Mouse (Mus musculus): ENCODE measurements around the gene Sec61a2. TPM values are rescaled to one million over a fixed set of nuclear protein-coding genes. Genes with fewer than 3 reads are reported as not detected.

The Sec61a2 gene
- 67.5 and 77.9 TPM in 2 replicates for polyA plus RNA-seq (2015; fragmentation: Nextera tagmentation; extraction: Ambion mirVana)

- no peaks in the 10 kb centered on the region for H3K9me3 ChIP-seq
- peak within 1 kb of the TSS; percentile 94 for H3K4me3 ChIP-seq (replicated peaks)
- peaks cover 5% of the 10 kb centered on the region; the same call in 1 of the 2 replicates for H3K36me3 ChIP-seq
- WGBS, result under 1% methylated on average over 62 of the region's 62 CpGs
- H3K4me2 ChIP-seq, result peak within 1 kb of the TSS; percentile 66
- peaks cover 9% of the 10 kb centered on the region for H3K4me1 ChIP-seq
- peak within 1 kb of the TSS; percentile 92 for H3K9ac ChIP-seq
- no peaks in the 10 kb centered on the region for H3K27me3 ChIP-seq (replicated peaks)
- H3K27ac ChIP-seq, result peak within 1 kb of the TSS; percentile 92
- peak; percentile 98 for ATAC-seq (ENCODE audit: insufficient read depth, low FRiP score, low read depth)
Observed at GRCm38 (mm10) chr2:5894843-5895570, at the start of gene Sec61a2. TSS of gene Sec61a2 (minus strand) at chr2:5895432.

- 42% methylated on average over 4 of the region's 4 CpGs for WGBS
- Histone ChIP-seq H3K4me3 (replicated peaks) (peak overlapping the region; percentile 64), H3K36me3 (no peaks in the 10 kb centered on the region), H3K9me3 (no peaks in the 10 kb centered on the region), H3K4me2 (peak overlapping the region; percentile 88), H3K27ac (no peak overlapping the region), H3K4me1 (0 out of 2 replicates have a peak, but pooled peaks cover 6% of the 10 kb centered on the region), H3K9ac (no peak overlapping the region; the same call in 1 of the 2 replicates), H3K27me3 (replicated peaks) (no peaks in the 10 kb centered on the region)
- no peak for ATAC-seq (ENCODE audit: insufficient read depth, low FRiP score, low read depth)
Observed at GRCm38 (mm10) chr2:5943071-5943470, 47.8 kb upstream of the Sec61a2 start.

- H3K4me2 ChIP-seq, result peak within 1 kb of the TSS; percentile 88
- peak within 1 kb of the TSS; percentile 64 for H3K4me3 ChIP-seq (replicated peaks)
- no peaks in the 10 kb centered on the region for H3K27me3 ChIP-seq (replicated peaks)
- H3K4me1 ChIP-seq, result 0 out of 2 replicates have a peak, but pooled peaks cover 6% of the 10 kb centered on the region
- no peaks in the 10 kb centered on the region for H3K36me3 ChIP-seq
- H3K27ac ChIP-seq, result no peak within 1 kb of the TSS
- peak within 1 kb of the TSS; percentile 59 for H3K9ac ChIP-seq
- under 1% methylated on average over 36 of the region's 36 CpGs for WGBS
- H3K9me3 ChIP-seq, result no peaks in the 10 kb centered on the region
- peak; percentile 91 for ATAC-seq (ENCODE audit: insufficient read depth, low FRiP score, low read depth)
Observed at GRCm38 (mm10) chr2:5942416-5943032, 47.3 kb upstream of the Sec61a2 start, which contains the start of gene Dhtkd1. TSS of gene Dhtkd1 (minus strand) at chr2:5942792.

GRCm38 (mm10) chr2:5941861-5942415 is 46.7 kb upstream of the Sec61a2 start:
- no peaks in the 10 kb centered on the region for H3K36me3 ChIP-seq
- 0 out of 2 replicates have a peak, but pooled peaks cover 6% of the 10 kb centered on the region for H3K4me1 ChIP-seq
- H3K27me3 ChIP-seq (replicated peaks), result no peaks in the 10 kb centered on the region
- peak overlapping the region; percentile 88 for H3K4me2 ChIP-seq
- H3K9me3 ChIP-seq, result no peaks in the 10 kb centered on the region
- 65% methylated on average over 11 of the region's 11 CpGs for WGBS
- H3K4me3 ChIP-seq (replicated peaks), result peak overlapping the region; percentile 64
- ATAC-seq (ENCODE audit: insufficient read depth, low FRiP score, low read depth), result 0 out of 2 replicates have a peak, but pooled peaks have one; percentile 3
- H3K27ac ChIP-seq, result no peak overlapping the region
- H3K9ac ChIP-seq, result peak overlapping the region; percentile 59

- H3K9me3 ChIP-seq, result no peaks in the 10 kb centered on the region
- H3K4me1 ChIP-seq, result 0 out of 2 replicates have a peak, but pooled peaks cover 6% of the 10 kb centered on the region
- no peaks in the 10 kb centered on the region for H3K27me3 ChIP-seq (replicated peaks)
- no peak overlapping the region for H3K4me3 ChIP-seq (replicated peaks)
- ATAC-seq (ENCODE audit: insufficient read depth, low FRiP score, low read depth), result no peak
- WGBS, result 93% methylated on average over 9 of the region's 9 CpGs
- H3K27ac ChIP-seq, result no peak overlapping the region
- no peak overlapping the region for H3K9ac ChIP-seq
- H3K4me2 ChIP-seq, result no peak overlapping the region
- H3K36me3 ChIP-seq, result no peaks in the 10 kb centered on the region
Observed at GRCm38 (mm10) chr2:5940936-5941335, 45.7 kb upstream of the Sec61a2 start.

GRCm38 (mm10) chr2:5939911-5940310 is 44.7 kb upstream of the Sec61a2 start:
- Histone ChIP-seq H3K4me3 (replicated peaks) (no peak overlapping the region), H3K4me2 (no peak overlapping the region), H3K27ac (no peak overlapping the region), H3K9me3 (no peaks in the 10 kb centered on the region), H3K27me3 (replicated peaks) (no peaks in the 10 kb centered on the region), H3K36me3 (no peaks in the 10 kb centered on the region), H3K9ac (no peak overlapping the region), H3K4me1 (0 out of 2 replicates have a peak, but pooled peaks cover 6% of the 10 kb centered on the region)
- WGBS, result 85% methylated on average over 14 of the region's 14 CpGs
- ATAC-seq (ENCODE audit: insufficient read depth, low FRiP score, low read depth), result no peak

- H3K4me3 ChIP-seq (replicated peaks), result no peak overlapping the region
- 69% methylated on average over 3 of the region's 3 CpGs for WGBS
- no peak overlapping the region for H3K9ac ChIP-seq
- H3K4me2 ChIP-seq, result no peak overlapping the region
- no peak overlapping the region for H3K27ac ChIP-seq
- no peaks in the 10 kb centered on the region for H3K27me3 ChIP-seq (replicated peaks)
- no peak for ATAC-seq (ENCODE audit: insufficient read depth, low FRiP score, low read depth)
- H3K4me1 ChIP-seq, result 0 out of 2 replicates have a peak, but pooled peaks cover 6% of the 10 kb centered on the region
- H3K36me3 ChIP-seq, result no peaks in the 10 kb centered on the region
- no peaks in the 10 kb centered on the region for H3K9me3 ChIP-seq
Observed at GRCm38 (mm10) chr2:5939319-5939718, 44.1 kb upstream of the Sec61a2 start.

GRCm38 (mm10) chr2:5936550-5936949 is 41.3 kb upstream of the Sec61a2 start:
- Histone ChIP-seq H3K27ac (no peak overlapping the region), H3K9me3 (no peaks in the 10 kb centered on the region), H3K27me3 (replicated peaks) (no peaks in the 10 kb centered on the region), H3K4me2 (no peak overlapping the region), H3K4me3 (replicated peaks) (no peak overlapping the region), H3K36me3 (no peaks in the 10 kb centered on the region), H3K9ac (no peak overlapping the region), H3K4me1 (no peaks in the 10 kb centered on the region)
- ATAC-seq (ENCODE audit: insufficient read depth, low FRiP score, low read depth), result no peak
- WGBS, result 74% methylated on average over 4 of the region's 4 CpGs

GRCm38 (mm10) chr2:5936068-5936467 is 40.8 kb upstream of the Sec61a2 start:
- Histone ChIP-seq H3K9me3 (no peaks in the 10 kb centered on the region), H3K27me3 (replicated peaks) (no peaks in the 10 kb centered on the region), H3K4me1 (no peaks in the 10 kb centered on the region), H3K4me3 (replicated peaks) (no peak overlapping the region), H3K27ac (no peak overlapping the region), H3K9ac (no peak overlapping the region), H3K36me3 (no peaks in the 10 kb centered on the region), H3K4me2 (no peak overlapping the region)
- no peak for ATAC-seq (ENCODE audit: insufficient read depth, low FRiP score, low read depth)
- WGBS, result 74% methylated on average over 6 of the region's 6 CpGs

- no peak for ATAC-seq (ENCODE audit: insufficient read depth, low FRiP score, low read depth)
- no peak overlapping the region for H3K4me3 ChIP-seq (replicated peaks)
- no peak overlapping the region for H3K4me2 ChIP-seq
Observed at GRCm38 (mm10) chr2:5934936-5935335, 39.7 kb upstream of the Sec61a2 start.

GRCm38 (mm10) chr2:5931938-5932337 is 36.7 kb upstream of the Sec61a2 start:
- WGBS, result 89% methylated on average over 5 of the region's 5 CpGs
- H3K36me3 ChIP-seq, result no peaks in the 10 kb centered on the region
- ATAC-seq (ENCODE audit: insufficient read depth, low FRiP score, low read depth), result no peak
- no peak overlapping the region for H3K4me2 ChIP-seq
- H3K9ac ChIP-seq, result no peak overlapping the region
- no peaks in the 10 kb centered on the region for H3K9me3 ChIP-seq
- H3K4me1 ChIP-seq, result no peaks in the 10 kb centered on the region
- no peak overlapping the region for H3K27ac ChIP-seq
- no peaks in the 10 kb centered on the region for H3K27me3 ChIP-seq (replicated peaks)
- no peak overlapping the region for H3K4me3 ChIP-seq (replicated peaks)

More at GRCm38 (mm10) chr2:5934936-5935335, 39.7 kb upstream of the Sec61a2 start:
- no peaks in the 10 kb centered on the region for H3K27me3 ChIP-seq (replicated peaks)
- H3K9me3 ChIP-seq, result no peaks in the 10 kb centered on the region
- H3K27ac ChIP-seq, result no peak overlapping the region
- no peak overlapping the region for H3K9ac ChIP-seq
- no peaks in the 10 kb centered on the region for H3K36me3 ChIP-seq
- 94% methylated on average over 3 of the region's 3 CpGs for WGBS
- no peaks in the 10 kb centered on the region for H3K4me1 ChIP-seq

Data from stomach, embryonic 15.5 days (tissue).